ENCODE assay signal across 7 mouse cellular contexts in the genomic region with DNA sequence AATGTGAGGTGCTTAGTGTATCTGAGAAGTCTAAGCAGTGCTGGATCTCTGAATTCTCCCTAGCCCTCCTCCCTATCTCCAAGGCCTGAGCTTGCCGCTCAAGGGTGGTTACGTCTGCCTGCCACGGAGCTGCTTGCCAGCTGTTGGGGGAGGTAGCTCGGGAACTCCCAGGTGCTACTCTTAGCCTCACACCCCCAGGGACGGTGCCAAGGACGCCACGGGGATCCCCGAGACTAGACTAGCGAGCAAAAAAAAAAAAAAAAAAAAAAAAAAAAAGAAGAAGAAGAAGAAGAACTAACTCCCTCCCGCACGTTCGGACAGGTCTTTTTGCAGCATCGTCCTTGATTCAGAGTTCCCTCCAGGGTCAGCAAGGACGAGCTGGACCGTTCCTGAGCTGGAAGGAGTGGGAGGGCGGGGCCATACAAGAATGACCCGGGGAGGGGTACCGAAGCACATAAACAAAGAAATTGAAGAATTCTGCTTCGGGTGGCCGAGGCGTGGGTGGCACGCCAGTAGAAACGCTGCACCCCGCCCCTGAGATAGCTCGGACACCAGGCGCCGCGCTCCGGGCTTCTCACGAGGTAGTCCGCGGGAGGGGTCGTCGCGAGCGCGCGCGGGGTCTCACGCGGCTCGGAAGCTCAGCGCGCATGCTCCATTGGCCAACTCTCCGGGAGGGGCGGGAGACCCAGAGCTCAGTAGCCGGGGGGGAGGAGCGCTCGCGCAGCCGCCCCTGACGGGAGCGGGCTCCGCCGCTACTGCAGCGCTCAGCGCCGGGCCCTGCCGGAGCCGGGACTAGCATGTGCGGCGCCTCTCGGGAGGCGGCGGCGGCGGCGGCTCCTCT. TPM values are rescaled to one million over a fixed set of nuclear protein-coding genes. Genes with fewer than 3 reads are reported as not detected.
DNase-seq lines count a peak whose midpoint lies in the region; ATAC-seq and TF ChIP-seq lines count a peak whose summit lies in the region.

A gene (plus strand): TSS at position 291 of the 841 bp plus-strand sequence.

- ATAC-seq in midbrain, embryonic 11.5 days (ENCODE audit: low FRiP score): peak; percentile 89

- peak within 1 kb of the TSS; percentile 88 for H3K27ac ChIP-seq in limb, embryonic 10.5 days
- H3K27ac ChIP-seq in midbrain, embryonic 11.5 days (ENCODE audit: low read depth, low read length): peak within 1 kb of the TSS; percentile 64
- H3K27ac ChIP-seq in small intestine, adult 2 months (ENCODE audit: insufficient read depth, low read depth, low read length): no peak within 1 kb of the TSS

- TF ChIP-seq CTCF in small intestine, adult 2 months (IDR thresholded peaks at IDR 0.05; ENCODE audit: extremely low read depth, insufficient read length, insufficient replicate concordance, low read depth, low read length): no peak

- peaks cover 31% of the 10 kb centered on the region for H3K36me3 ChIP-seq in limb, embryonic 10.5 days
- H3K36me3 ChIP-seq in midbrain, embryonic 11.5 days (ENCODE audit: control insufficient read depth, insufficient read depth, low read length): no peaks in the 10 kb centered on the region
- H3K36me3 ChIP-seq in small intestine, adult 2 months (ENCODE audit: control insufficient read depth, insufficient read depth, low read length): peaks cover 15% of the 10 kb centered on the region

- peak; percentile 23 for DNase-seq in adrenal gland, adult 8-10 months
- peak; percentile 93 for DNase-seq in embryo, embryonic 11 days
- DNase-seq in heart, adult 11 months: peak; percentile 97
- peak; percentile 58 for DNase-seq in kidney, adult 11 months
- DNase-seq in limb, embryonic 10.5 days (ENCODE audit: low spot score): peak; percentile 82
- DNase-seq in midbrain, embryonic 11.5 days (ENCODE audit: low spot score, missing footprints): peak; percentile 97

- H3K9ac ChIP-seq in midbrain, embryonic 11.5 days (ENCODE audit: low read length): peak within 1 kb of the TSS; percentile 74

- H3K4me1 ChIP-seq in limb, embryonic 10.5 days: peaks cover 26% of the 10 kb centered on the region
- 0 out of 2 replicates have a peak, but pooled peaks cover 4% of the 10 kb centered on the region for H3K4me1 ChIP-seq in midbrain, embryonic 11.5 days (ENCODE audit: control insufficient read depth, insufficient read depth, low read length)
- peaks cover 5% of the 10 kb centered on the region; the same call in 1 of the 2 replicates for H3K4me1 ChIP-seq in small intestine, adult 2 months (ENCODE audit: control insufficient read depth, insufficient read depth, insufficient read length, low read length)

- no peaks in the 10 kb centered on the region for H3K27me3 ChIP-seq in limb, embryonic 10.5 days (ENCODE audit: low read depth, poor library complexity, severe bottlenecking)
- H3K27me3 ChIP-seq in midbrain, embryonic 11.5 days (ENCODE audit: control insufficient read depth, insufficient read depth, low read length): no peaks in the 10 kb centered on the region; the same call in 1 of the 2 replicates
- peaks cover 9% of the 10 kb centered on the region; the same call in 1 of the 2 replicates for H3K27me3 ChIP-seq in small intestine, adult 2 months (ENCODE audit: control insufficient read depth, insufficient read depth, low read length)

- H3K4me2 ChIP-seq in midbrain, embryonic 11.5 days: peak within 1 kb of the TSS; percentile 63

- 1% methylated on average over 68 of the region's 68 CpGs for WGBS in limb, embryonic 10.5 days
- under 1% methylated on average over 58 of the region's 68 CpGs for WGBS in midbrain, embryonic 11.5 days
- under 1% methylated on average over 68 of the region's 68 CpGs for WGBS in small intestine, adult 2 months

- TF ChIP-seq POLR2A in small intestine, adult 2 months (IDR thresholded peaks at IDR 0.05; ENCODE audit: low read depth, low read length): no peak

- H3K4me3 ChIP-seq in limb, embryonic 10.5 days: peak within 1 kb of the TSS; percentile 83
- H3K4me3 ChIP-seq in midbrain, embryonic 11.5 days (ENCODE audit: low read depth, low read length): peak within 1 kb of the TSS; percentile 65
- H3K4me3 ChIP-seq in small intestine, adult 2 months (ENCODE audit: low read depth, low read length): peak within 1 kb of the TSS; percentile 73

- H3K9me3 ChIP-seq in limb, embryonic 10.5 days (replicated peaks): no peaks in the 10 kb centered on the region
- H3K9me3 ChIP-seq in midbrain, embryonic 11.5 days (ENCODE audit: control insufficient read depth, low read length): no peaks in the 10 kb centered on the region

RNA-seq across cellular contexts. Expression of the gene that starts here (rescaled TPM):
- 10 to 100 TPM in 2 of 4 experiments, 1 to 10 TPM in 2; 5.7 to 14.0 (median 8.6) TPM for total RNA-seq in adrenal gland, adult 8-10 months (2022)
- polyA plus RNA-seq in limb, embryonic 10.5 days (2016; fragmentation: Nextera tagmentation; extraction: Ambion mirVana): 2.4 and 2.9 TPM in 2 replicates
- 8.6 and 9.7 TPM in 2 replicates for polyA plus RNA-seq in midbrain, embryonic 11.5 days (2014; fragmentation: Nextera tagmentation; extraction: Ambion mirVana)
- polyA plus RNA-seq in small intestine, adult 2 months (2012; rRNA removed): 2.0 and 2.1 TPM in 2 replicates

Comparison
In these comparisons a context has a peak if more than half of its experiments do, and no peak if none do; other contexts are left out.
1. DNase-seq: peak in every context shown above with its lines; median percentile 97 in heart, adult 11 months; 97 in midbrain, embryonic 11.5 days; 93 in embryo, embryonic 11 days; 82 in limb, embryonic 10.5 days; 58 in kidney, adult 11 months; 23 in adrenal gland, adult 8-10 months.